Mouse (Mus musculus) erythroblast, embryonic 14.5 days (primary cell): ENCODE results near the gene Gm6040.

Experiments used
- GATA1 ChIP-seq: IDR thresholded peaks from 2 replicates; pipeline ENCODE4 v1.6.1; 2012; ENCODE audit warnings: low read length, inconsistent platforms, mixed read lengths
- TAL1 ChIP-seq: IDR thresholded peaks from 3 replicates; pipeline ENCODE4 v1.6.1; 2012; ENCODE audit warnings: low read length, inconsistent platforms, mixed read lengths

DNA sequence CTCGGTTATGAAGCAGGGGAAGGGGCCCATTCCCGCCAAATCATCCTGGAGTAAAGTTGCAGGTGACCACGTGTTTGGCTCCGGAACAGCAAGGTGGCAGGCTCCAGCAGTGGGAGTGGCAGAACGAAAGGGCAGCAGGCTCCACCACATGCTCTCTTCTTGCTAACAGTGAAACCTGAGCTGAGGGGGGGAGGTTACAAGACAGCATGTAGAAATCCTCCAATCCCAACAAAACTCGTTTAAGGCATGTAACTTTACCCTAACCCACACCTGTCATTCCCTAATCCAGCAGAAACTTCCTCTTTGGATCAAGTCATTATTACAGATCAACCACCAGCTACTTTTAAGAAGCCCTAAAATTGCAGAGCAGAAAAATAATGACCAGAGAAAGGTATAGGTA, 47.3 kb downstream of the Gm6040 start:
- no peak for TF ChIP-seq GATA1
- TF ChIP-seq TAL1, result no peak
